Mouse (Mus musculus): ENCODE results near the gene Abcg1. TPM values are rescaled to one million over a fixed set of nuclear protein-coding genes. Genes with fewer than 3 reads are reported as not detected.
A peak's percentile ranks its signal among the peaks of the same experiment; 100 is the strongest.

Gene Abcg1
- total and polyA plus RNA-seq, 2 experiments from 2014 or later, result 16.1 to 24.2 TPM

DNA sequence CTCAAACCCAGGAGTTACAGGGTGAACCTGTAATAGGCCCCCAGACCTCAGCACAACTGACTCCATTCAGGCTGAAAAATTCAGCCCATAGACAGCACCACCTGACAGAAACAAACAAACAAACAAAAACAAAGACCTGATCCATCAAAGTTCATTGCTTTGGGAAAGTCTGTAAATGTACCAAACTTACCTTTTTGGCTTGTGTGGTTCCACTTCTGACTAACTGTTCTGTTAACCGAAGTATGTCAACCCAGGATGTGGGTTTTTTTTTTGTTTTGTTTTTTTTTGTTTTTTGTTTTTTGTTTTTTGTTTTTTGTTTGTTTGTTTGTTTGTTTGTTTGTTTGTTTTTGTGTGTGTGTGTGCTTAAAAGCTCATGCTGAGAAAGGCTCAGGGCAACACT lies 79.3 kb downstream of the Abcg1 start:
- no peak overlapping the region for H3K4me3 ChIP-seq (ENCODE audit: low read depth, low read length)
- H3K4me1 ChIP-seq (ENCODE audit: insufficient read depth), result no peaks in the 10 kb centered on the region

DNA sequence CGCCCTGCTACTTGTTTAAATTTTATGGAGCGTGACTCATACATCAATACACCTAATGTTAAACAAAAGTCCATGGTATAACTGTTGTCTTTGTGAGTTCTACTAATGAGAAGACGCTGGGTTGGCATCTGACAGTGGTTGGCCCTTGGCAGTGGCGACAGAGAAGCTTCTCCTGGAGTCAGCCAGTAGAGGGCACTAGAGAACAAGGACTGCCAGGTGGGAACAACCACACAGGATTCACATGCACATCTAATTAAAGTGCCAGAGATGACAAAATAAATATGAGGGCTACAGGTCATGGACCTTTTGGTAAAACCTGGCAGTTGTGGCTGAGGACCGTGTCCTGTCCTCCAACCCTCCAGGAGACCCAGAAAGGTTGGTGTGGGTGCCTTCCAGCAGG lies 80.9 kb downstream of the Abcg1 start:
- Histone ChIP-seq H3K9me3 (ENCODE audit: low read length) (no peaks in the 10 kb centered on the region), H3K4me3 (ENCODE audit: low read depth, low read length) (no peak overlapping the region), H3K4me1 (ENCODE audit: insufficient read depth) (no peaks in the 10 kb centered on the region), H3K9ac (no peak overlapping the region), H3K36me3 (ENCODE audit: insufficient read depth) (no peaks in the 10 kb centered on the region), H3K27me3 (ENCODE audit: insufficient read depth, low read length) (no peaks in the 10 kb centered on the region), H3K27ac (ENCODE audit: low read depth, low read length) (no peak overlapping the region), H3K4me2 (ENCODE audit: low read depth) (no peak overlapping the region)
- TF ChIP-seq CTCF (IDR thresholded peaks at IDR 0.05; ENCODE audit: low read depth), result peak; percentile 81
- peak; percentile 72 for DNase-seq
- WGBS, result 14% methylated on average over 5 of the region's 5 CpGs
- ATAC-seq, result no peak

More for the DNA sequence above, 79.3 kb downstream of the Abcg1 start:
- no peaks in the 10 kb centered on the region for H3K36me3 ChIP-seq (ENCODE audit: insufficient read depth)
- ATAC-seq (no peak), DNase-seq (no peak)
- no peak for TF ChIP-seq CTCF (IDR thresholded peaks at IDR 0.05; ENCODE audit: low read depth)
- WGBS, result 77% methylated on average over 1 of the region's 1 CpGs
- no peak overlapping the region for H3K27ac ChIP-seq (ENCODE audit: low read depth, low read length)
- no peaks in the 10 kb centered on the region for H3K27me3 ChIP-seq (ENCODE audit: insufficient read depth, low read length)
- H3K9ac ChIP-seq, result no peak overlapping the region
- no peak overlapping the region for H3K4me2 ChIP-seq (ENCODE audit: low read depth)
- no peaks in the 10 kb centered on the region for H3K9me3 ChIP-seq (ENCODE audit: low read length)

DNA sequence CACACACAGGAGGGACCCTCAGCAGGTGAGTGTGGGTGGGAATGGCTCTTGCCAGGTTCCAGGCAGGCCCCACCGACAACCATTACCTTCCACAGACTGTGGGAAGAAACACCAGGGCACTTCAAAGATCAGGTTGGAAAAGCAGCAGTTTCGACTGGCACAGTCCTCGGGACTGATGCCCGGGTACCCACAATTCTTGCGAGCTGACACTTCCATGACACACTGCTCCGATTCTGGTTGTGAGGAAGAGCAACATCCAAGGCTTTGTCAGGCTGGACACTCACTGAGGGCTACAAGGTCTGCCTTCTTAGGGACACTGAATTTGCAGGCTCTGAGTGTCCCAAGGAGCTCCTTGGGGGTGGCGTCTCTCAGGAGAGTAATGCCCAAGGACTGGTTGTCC lies 84.6 kb downstream of the Abcg1 start:
- no peaks in the 10 kb centered on the region for H3K9me3 ChIP-seq (ENCODE audit: low read length)
- TF ChIP-seq CTCF (IDR thresholded peaks at IDR 0.05; ENCODE audit: low read depth), result no peak
- DNase-seq, result no peak
- 92% methylated on average over 7 of the region's 7 CpGs for WGBS
- no peaks in the 10 kb centered on the region for H3K27me3 ChIP-seq (ENCODE audit: insufficient read depth, low read length)
- no peaks in the 10 kb centered on the region for H3K4me1 ChIP-seq (ENCODE audit: insufficient read depth)
- H3K9ac ChIP-seq, result no peak overlapping the region
- H3K4me2 ChIP-seq (ENCODE audit: low read depth), result no peak overlapping the region
- no peak overlapping the region for H3K27ac ChIP-seq (ENCODE audit: low read depth, low read length)
- H3K36me3 ChIP-seq (ENCODE audit: insufficient read depth), result no peaks in the 10 kb centered on the region
- H3K4me3 ChIP-seq (ENCODE audit: low read depth, low read length), result no peak overlapping the region
- no peak for ATAC-seq

DNA sequence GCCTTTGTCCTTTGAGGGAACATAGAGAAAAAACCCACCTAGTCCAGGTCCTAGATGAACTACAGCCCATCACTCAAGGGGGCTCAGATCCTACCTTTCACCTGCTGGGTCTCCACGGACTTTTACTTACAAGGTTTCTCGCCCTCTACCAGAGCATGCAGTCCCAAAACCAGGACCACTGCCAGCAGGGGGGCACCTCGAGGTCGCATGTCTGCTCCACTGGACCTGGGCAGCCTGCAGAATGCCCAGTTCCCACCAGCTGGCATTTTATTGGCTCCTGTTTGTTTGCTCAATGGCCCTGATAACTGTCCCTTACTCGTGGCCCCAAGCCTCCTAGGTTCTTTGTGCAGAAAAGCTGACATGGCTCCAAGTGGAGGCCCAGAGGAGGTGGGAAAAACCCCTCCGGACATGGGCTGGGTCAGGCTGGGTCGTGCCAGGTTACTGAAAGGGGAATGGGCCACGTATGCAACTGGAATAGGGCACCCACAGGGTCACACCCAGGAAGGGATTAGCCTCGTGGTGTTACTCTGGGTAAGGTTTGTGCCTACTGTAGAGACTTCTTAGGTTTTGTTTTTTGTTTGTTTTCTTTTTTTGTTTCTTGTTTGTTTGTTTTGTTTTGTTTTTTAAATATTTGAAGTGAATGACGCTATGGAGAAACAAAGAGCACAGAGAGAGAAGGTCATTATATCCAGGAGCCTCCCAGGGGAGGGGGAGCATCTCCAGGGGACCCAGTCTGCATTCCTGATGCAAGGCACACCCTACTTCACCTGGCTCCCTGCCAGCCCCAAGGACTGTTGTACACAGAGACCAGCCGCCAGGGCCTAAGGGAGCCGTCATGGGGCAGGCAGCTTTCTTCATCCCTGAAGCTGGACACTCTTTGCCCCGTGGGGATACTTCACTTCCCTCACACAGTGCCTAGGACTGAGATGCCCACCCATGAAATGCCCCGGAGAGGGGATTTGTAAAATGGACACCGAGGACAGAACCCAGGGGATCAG lies 86.9 kb downstream of the Abcg1 start, which contains the start of gene Tff2:
Gene Tff2 (minus strand): TSS at position 243 of the 998 bp plus-strand sequence.
- Histone ChIP-seq H3K4me1 (ENCODE audit: insufficient read depth) (no peaks in the 10 kb centered on the region), H3K36me3 (ENCODE audit: insufficient read depth) (no peaks in the 10 kb centered on the region), H3K4me2 (ENCODE audit: low read depth) (no peak within 1 kb of the TSS), H3K27ac (ENCODE audit: low read depth, low read length) (no peak within 1 kb of the TSS), H3K27me3 (ENCODE audit: insufficient read depth, low read length) (no peaks in the 10 kb centered on the region), H3K9ac (no peak within 1 kb of the TSS), H3K4me3 (ENCODE audit: low read depth, low read length) (no peak within 1 kb of the TSS), H3K9me3 (ENCODE audit: low read length) (no peaks in the 10 kb centered on the region)
- no peak for DNase-seq
- ATAC-seq, result no peak
- TF ChIP-seq CTCF (IDR thresholded peaks at IDR 0.05; ENCODE audit: low read depth), result no peak
- 55% methylated on average over 15 of the region's 15 CpGs for WGBS

DNA sequence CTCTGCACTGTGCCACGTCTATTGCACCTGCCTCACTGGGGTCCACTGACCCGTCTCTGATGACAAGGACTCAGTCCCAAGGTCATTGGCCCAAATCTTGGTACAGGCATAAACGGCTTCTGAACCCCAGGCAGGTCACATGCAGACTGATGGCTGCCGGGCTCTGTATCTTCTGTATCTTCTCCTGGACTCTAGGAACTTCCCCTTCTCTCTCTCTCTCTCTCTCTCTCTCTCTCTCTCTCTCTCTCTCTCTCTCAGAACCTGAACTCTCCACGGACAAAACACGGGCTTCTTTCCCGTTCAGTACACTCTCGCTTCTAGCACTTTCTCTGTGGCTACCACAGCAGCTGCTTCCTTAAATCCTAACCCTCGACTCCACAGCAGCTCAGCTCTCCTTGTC lies 88.5 kb downstream of the Abcg1 start:
- no peak for ATAC-seq
- Histone ChIP-seq H3K9ac (no peak overlapping the region), H3K27ac (ENCODE audit: low read depth, low read length) (no peak overlapping the region), H3K9me3 (ENCODE audit: low read length) (no peaks in the 10 kb centered on the region), H3K4me3 (ENCODE audit: low read depth, low read length) (no peak overlapping the region), H3K36me3 (ENCODE audit: insufficient read depth) (no peaks in the 10 kb centered on the region), H3K4me2 (ENCODE audit: low read depth) (no peak overlapping the region), H3K4me1 (ENCODE audit: insufficient read depth) (no peaks in the 10 kb centered on the region), H3K27me3 (ENCODE audit: insufficient read depth, low read length) (no peaks in the 10 kb centered on the region)
- WGBS, result 84% methylated on average over 9 of the region's 9 CpGs
- DNase-seq, result no peak
- TF ChIP-seq CTCF (IDR thresholded peaks at IDR 0.05; ENCODE audit: low read depth), result no peak

DNA sequence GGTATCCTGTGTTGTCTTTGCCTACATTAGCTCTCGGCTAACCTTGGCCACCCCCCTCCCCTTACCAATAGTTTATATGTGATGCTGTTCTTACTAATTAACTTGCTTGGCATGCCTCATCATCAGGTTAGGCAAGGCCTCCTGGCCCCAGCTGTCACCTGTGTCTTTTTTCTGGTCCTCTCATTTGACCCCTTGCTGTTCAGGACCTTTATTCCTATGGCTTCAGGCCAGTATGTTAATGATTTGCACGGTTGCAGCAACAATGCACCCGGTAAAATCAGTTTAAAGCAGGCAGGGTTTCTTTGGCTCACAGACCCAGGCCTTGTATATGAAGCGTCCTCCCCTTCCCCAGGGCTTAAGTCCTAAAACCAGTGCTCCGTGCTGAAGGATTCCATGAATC lies 95.0 kb downstream of the Abcg1 start:
- no peak overlapping the region for H3K27ac ChIP-seq (ENCODE audit: low read depth, low read length)
- no peak overlapping the region for H3K4me3 ChIP-seq (ENCODE audit: low read depth, low read length)
- no peak overlapping the region for H3K4me2 ChIP-seq (ENCODE audit: low read depth)
- H3K9me3 ChIP-seq (ENCODE audit: low read length), result no peaks in the 10 kb centered on the region
- H3K36me3 ChIP-seq (ENCODE audit: insufficient read depth), result no peaks in the 10 kb centered on the region
- TF ChIP-seq CTCF (IDR thresholded peaks at IDR 0.05; ENCODE audit: low read depth), result no peak
- WGBS, result 34% methylated on average over 5 of the region's 5 CpGs
- DNase-seq (no peak), ATAC-seq (no peak)
- H3K27me3 ChIP-seq (ENCODE audit: insufficient read depth, low read length), result no peaks in the 10 kb centered on the region
- no peak overlapping the region for H3K9ac ChIP-seq
- no peaks in the 10 kb centered on the region for H3K4me1 ChIP-seq (ENCODE audit: insufficient read depth)

DNA sequence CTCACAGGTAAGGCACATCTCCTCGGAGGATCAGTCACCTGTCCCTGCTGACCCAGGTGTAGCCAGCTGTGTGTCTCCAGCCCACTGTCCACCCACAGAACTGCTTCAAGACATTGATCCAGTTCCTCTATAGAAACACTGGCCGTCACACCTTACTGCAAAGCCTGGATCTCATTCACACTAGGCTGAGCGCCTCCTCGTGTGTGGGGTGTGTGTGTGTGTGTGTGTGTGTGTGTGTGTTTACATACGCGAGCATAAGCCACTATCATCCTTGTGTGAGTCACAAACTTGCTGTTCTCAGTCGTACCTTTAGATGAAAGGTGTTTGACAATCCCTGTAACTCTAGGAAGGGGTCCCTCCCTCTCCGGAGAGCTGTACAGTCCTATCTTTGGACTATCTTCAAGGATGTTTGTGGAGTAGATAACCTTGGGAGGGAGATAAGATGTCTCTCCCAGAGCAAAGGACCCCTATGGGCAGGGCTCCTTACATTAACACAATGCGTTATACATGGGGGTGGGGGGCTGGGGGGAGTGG lies 95.6 kb downstream of the Abcg1 start:
- no peaks in the 10 kb centered on the region for H3K27me3 ChIP-seq (ENCODE audit: insufficient read depth, low read length)
- H3K4me2 ChIP-seq (ENCODE audit: low read depth), result no peak overlapping the region
- ATAC-seq, result no peak
- H3K4me1 ChIP-seq (ENCODE audit: insufficient read depth), result no peaks in the 10 kb centered on the region
- H3K9me3 ChIP-seq (ENCODE audit: low read length), result no peaks in the 10 kb centered on the region
- no peaks in the 10 kb centered on the region for H3K36me3 ChIP-seq (ENCODE audit: insufficient read depth)
- DNase-seq, result no peak
- no peak for TF ChIP-seq CTCF (IDR thresholded peaks at IDR 0.05; ENCODE audit: low read depth)
- 84% methylated on average over 9 of the region's 9 CpGs for WGBS
- no peak overlapping the region for H3K9ac ChIP-seq
- no peak overlapping the region for H3K27ac ChIP-seq (ENCODE audit: low read depth, low read length)
- no peak overlapping the region for H3K4me3 ChIP-seq (ENCODE audit: low read depth, low read length)
